In the genomic region with DNA sequence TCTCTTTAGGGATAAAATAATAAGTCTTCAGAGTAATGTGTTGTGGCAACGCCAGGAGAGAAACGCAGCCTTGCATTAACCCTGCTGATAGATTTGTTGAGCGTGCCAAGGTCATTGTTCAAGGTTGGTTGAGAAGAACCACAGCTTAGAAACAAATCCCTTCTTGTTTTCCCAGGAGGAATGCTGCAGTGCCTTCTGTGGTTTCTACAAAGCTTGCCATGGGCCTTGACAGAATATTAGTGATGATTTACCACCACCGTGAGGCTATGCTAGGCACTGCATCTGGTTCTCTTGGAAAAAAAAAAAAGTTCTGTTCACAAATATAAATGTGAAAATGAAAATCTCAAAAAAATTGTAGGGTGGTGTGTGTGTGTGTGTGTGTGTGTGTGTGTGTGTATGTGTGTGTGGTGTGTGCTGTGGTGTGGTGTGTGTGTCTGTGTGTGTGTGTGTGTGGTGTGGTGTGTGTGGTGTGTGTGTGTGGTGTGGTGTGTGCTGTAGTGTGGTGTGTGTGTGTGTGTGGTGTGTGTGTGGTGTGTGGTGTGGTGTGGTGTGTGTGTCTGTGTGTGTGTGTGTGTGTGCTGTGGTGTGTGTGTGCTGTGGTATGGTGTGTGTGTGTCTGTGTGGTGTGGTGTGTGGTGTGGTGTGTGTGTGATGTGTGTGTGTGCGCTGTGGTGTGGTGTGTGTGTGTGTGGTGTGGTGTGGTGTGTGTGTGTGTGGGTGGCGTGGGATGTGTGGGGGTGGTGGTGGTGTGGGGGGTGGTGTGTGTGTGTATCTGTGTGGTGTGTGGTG, we compare ENCODE assay signal across 8 mouse cellular contexts.
DNase-seq lines count a peak whose midpoint lies in the region; ATAC-seq and TF ChIP-seq lines count a peak whose summit lies in the region.

No protein-coding gene starts in this region.

- H3K9me3 ChIP-seq in ES-E14 (ENCODE audit: control insufficient read depth, insufficient read depth, low read depth, low read length) = no peaks in the 10 kb centered on the region
- H3K9me3 ChIP-seq in embryonic facial prominence, embryonic 15.5 days (replicated peaks) = no peaks in the 10 kb centered on the region
- H3K9me3 ChIP-seq in heart, embryonic 16.5 days (replicated peaks; ENCODE audit: control insufficient read depth, low read length) = no peaks in the 10 kb centered on the region
- no peaks in the 10 kb centered on the region for H3K9me3 ChIP-seq in lung, postnatal 0 days (ENCODE audit: low read length)

- H3K36me3 ChIP-seq in ES-E14 (ENCODE audit: control insufficient read depth, insufficient read depth, low read length, poor library complexity, severe bottlenecking) = no peaks in the 10 kb centered on the region
- no peaks in the 10 kb centered on the region for H3K36me3 ChIP-seq in embryonic facial prominence, embryonic 15.5 days
- H3K36me3 ChIP-seq in heart, embryonic 16.5 days (ENCODE audit: control insufficient read depth, insufficient read depth) = peaks cover 2% of the 10 kb centered on the region; the same call in 1 of the 2 replicates
- no peaks in the 10 kb centered on the region for H3K36me3 ChIP-seq in lung, postnatal 0 days (ENCODE audit: insufficient read depth, low read length)

- WGBS in embryonic facial prominence, embryonic 15.5 days = 33% methylated on average over 6 of the region's 6 CpGs
- WGBS in heart, embryonic 16.5 days = 35% methylated on average over 6 of the region's 6 CpGs
- 30% methylated on average over 5 of the region's 6 CpGs for WGBS in lung, postnatal 0 days

- H3K27me3 ChIP-seq in embryonic facial prominence, embryonic 15.5 days = no peaks in the 10 kb centered on the region
- no peaks in the 10 kb centered on the region for H3K27me3 ChIP-seq in heart, embryonic 16.5 days (ENCODE audit: control insufficient read depth, insufficient read depth, low read length)
- H3K27me3 ChIP-seq in lung, postnatal 0 days (replicated peaks; ENCODE audit: insufficient read depth, low read length) = no peaks in the 10 kb centered on the region

- no peak overlapping the region for H3K4me2 ChIP-seq in embryonic facial prominence, embryonic 15.5 days (replicated peaks)
- H3K4me2 ChIP-seq in heart, embryonic 16.5 days (ENCODE audit: low read depth, low read length) = peak overlapping the region; percentile 40
- no peak overlapping the region; the same call in 1 of the 2 replicates for H3K4me2 ChIP-seq in lung, postnatal 0 days (replicated peaks; ENCODE audit: low read depth, low read length)

- ATAC-seq in embryonic facial prominence, embryonic 15.5 days (ENCODE audit: insufficient number of reproducible peaks, low FRiP score, low TSS enrichment, low read depth) = peak; percentile 57; the same call in 1 of the 2 replicates
- ATAC-seq in heart, embryonic 16.5 days (replicated peaks; ENCODE audit: extremely low read depth, insufficient read depth, low FRiP score) = peak; percentile 61; the same call in 1 of the 2 replicates
- peak; percentile 76 for ATAC-seq in lung, postnatal 0 days
- ATAC-seq in erythroid progenitor cell, adult 5-6 weeks (replicated peaks; ENCODE audit: low FRiP score, poor library complexity, severe bottlenecking) = no peak

- H3K4me1 ChIP-seq in ES-E14 (ENCODE audit: control insufficient read depth in 2 of 2, insufficient read depth in 2 of 2, low read length in 2 of 2, poor library complexity in 1 of 2) = no peaks in the 10 kb centered on the region
- no peaks in the 10 kb centered on the region for H3K4me1 ChIP-seq in embryonic facial prominence, embryonic 15.5 days
- H3K4me1 ChIP-seq in heart, embryonic 16.5 days (ENCODE audit: control insufficient read depth, insufficient read depth, low read length) = peaks cover 23% of the 10 kb centered on the region
- no peaks in the 10 kb centered on the region for H3K4me1 ChIP-seq in lung, postnatal 0 days (ENCODE audit: insufficient read depth, low read depth, low read length)

- in situ Hi-C loops in ES-E14 (cut with MboI; ENCODE audit: low sequenced_read_pairs in 2 of 2, unreplicated experiment in 2 of 2) = no loop called here

- no peak overlapping the region for H3K4me3 ChIP-seq in ES-E14 (ENCODE audit: insufficient read depth in 1 of 2, low read depth in 1 of 2, low read length in 2 of 2, poor library complexity in 1 of 2, severe bottlenecking in 1 of 2)
- H3K4me3 ChIP-seq in embryonic facial prominence, embryonic 15.5 days (replicated peaks) = no peak overlapping the region
- no peak overlapping the region for H3K4me3 ChIP-seq in heart, embryonic 16.5 days (ENCODE audit: low read length)
- no peak overlapping the region for H3K4me3 ChIP-seq in lung, postnatal 0 days (ENCODE audit: low read depth, low read length)

- peak; percentile 80 for TF ChIP-seq CTCF in lung, postnatal 0 days (IDR thresholded peaks at IDR 0.05)

- no peak overlapping the region for H3K27ac ChIP-seq in ES-E14 (ENCODE audit: insufficient read depth, low read depth, low read length, poor library complexity, severe bottlenecking)
- H3K27ac ChIP-seq in embryonic facial prominence, embryonic 15.5 days (replicated peaks) = no peak overlapping the region
- H3K27ac ChIP-seq in heart, embryonic 16.5 days (ENCODE audit: low read length) = peak overlapping the region; percentile 78
- no peak overlapping the region for H3K27ac ChIP-seq in lung, postnatal 0 days (ENCODE audit: low read length)

- no peak for TF ChIP-seq EP300 in lung, postnatal 0 days (IDR thresholded peaks at IDR 0.05)

- peak; percentile 30 for DNase-seq in ES-E14 (ENCODE audit: low read depth, low spot score)
- peak; percentile 13 for DNase-seq in adrenal gland, postnatal 25 days
- peak; percentile 47 to 70 for DNase-seq in kidney, postnatal 36 days
- peak; percentile 87 for DNase-seq in lung, postnatal 0 days (ENCODE audit: low spot score)
- DNase-seq in right cerebral cortex, adult 18-20 months = peak; percentile 51

- H3K9ac ChIP-seq in ES-E14 (ENCODE audit: insufficient read depth, low read depth, low read length, poor library complexity, severe bottlenecking) = no peak overlapping the region
- H3K9ac ChIP-seq in embryonic facial prominence, embryonic 15.5 days = no peak overlapping the region
- H3K9ac ChIP-seq in heart, embryonic 16.5 days (ENCODE audit: low read length) = peak overlapping the region; percentile 46
- no peak overlapping the region for H3K9ac ChIP-seq in lung, postnatal 0 days (replicated peaks; ENCODE audit: low read depth)

TF ChIP-seq in ES-E14, 5 proteins besides CTCF, POLR2A, EP300 and RAD21:
- peak; percentile 58; the same call in 1 of the 2 replicates for TF ChIP-seq ZNF384 (IDR thresholded peaks at IDR 0.05; ENCODE audit: low read depth, low read length)
- peak; percentile 36; the same call in 1 of the 2 replicates for TF ChIP-seq ZC3H11A (IDR thresholded peaks at IDR 0.05; ENCODE audit: borderline replicate concordance, low read depth, low read length)
- no peak for TF ChIP-seq CHD2 (IDR thresholded peaks at IDR 0.05; ENCODE audit: low read depth, low read length)

Comparison
In these comparisons a context has a peak if more than half of its experiments do, and no peak if none do; other contexts are left out.
1. DNase-seq: peak in every context shown above with its lines; median percentile 87 in lung, postnatal 0 days; 58 in kidney, postnatal 36 days; 51 in right cerebral cortex, adult 18-20 months; 30 in ES-E14; 13 in adrenal gland, postnatal 25 days.